Mouse (Mus musculus) ovary, adult 18-20 months (tissue): ENCODE data around the gene Clpx.
A peak's percentile ranks its signal among the peaks of the same experiment; 100 is the strongest.

Experiments used
- DNase-seq: peaks from one replicate; pipeline ENCODE4 v3.0.0; 2022; ENCODE audit warnings: low spot score, mixed read lengths

Gene Clpx

GRCm38 (mm10) chr9:65346476-65347111, 52.5 kb downstream of the Clpx start:
- peak; percentile 9 for DNase-seq

DNA sequence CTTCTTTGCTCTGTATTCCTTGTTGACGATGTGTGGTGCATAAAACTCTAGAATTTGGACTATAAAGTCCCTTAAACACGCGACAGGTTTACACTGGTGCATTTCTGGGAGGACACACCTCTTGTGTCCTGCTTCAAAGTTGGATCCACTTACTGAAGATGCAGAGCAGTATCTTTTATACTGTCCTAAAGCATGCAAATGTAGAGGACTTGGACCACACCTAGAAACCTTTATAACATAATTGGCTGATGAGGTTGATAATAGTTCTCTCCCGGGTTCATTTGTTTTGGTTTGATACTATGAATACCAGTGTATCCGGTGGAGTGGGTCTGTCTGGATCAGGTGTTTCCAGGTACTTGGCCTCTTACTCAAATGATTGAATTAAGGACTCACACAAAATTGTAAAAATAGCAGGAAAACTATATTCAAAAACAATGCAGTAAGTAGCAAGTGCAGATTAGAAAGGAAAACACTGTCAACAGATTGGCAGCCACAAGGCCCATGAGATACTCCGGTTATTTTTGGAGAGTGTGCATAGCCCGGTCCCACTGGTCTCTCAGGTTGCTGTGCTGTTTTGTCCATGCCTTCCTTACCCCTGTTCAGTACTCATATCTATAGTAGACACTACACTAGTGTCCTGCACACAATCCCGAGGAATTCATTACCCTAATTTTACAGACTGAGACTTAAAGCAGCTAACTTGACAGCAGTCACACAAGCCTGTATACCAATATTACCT, 53.2 kb downstream of the Clpx start:
- DNase-seq: no peak

DNA sequence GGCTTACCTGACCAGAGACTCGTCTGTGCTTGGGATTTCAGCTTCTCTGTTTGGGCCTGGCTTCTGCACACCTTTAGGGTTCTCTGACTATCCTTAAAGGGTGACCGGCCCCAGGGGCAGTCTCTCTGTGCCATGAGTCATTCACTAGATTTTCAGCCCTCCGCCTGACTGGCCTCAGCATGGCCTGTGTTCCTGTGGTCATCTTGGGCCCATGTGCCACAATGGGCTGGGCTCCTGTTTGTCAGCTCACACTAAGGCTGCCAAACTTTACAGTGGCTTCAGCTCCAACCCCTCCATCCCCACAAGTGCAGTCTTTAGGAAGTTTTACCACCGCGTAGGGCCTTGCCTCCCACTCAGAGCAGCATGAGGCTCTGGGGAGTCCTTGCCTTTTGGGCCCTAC, 59.2 kb downstream of the Clpx start:
- DNase-seq: no peak

DNA sequence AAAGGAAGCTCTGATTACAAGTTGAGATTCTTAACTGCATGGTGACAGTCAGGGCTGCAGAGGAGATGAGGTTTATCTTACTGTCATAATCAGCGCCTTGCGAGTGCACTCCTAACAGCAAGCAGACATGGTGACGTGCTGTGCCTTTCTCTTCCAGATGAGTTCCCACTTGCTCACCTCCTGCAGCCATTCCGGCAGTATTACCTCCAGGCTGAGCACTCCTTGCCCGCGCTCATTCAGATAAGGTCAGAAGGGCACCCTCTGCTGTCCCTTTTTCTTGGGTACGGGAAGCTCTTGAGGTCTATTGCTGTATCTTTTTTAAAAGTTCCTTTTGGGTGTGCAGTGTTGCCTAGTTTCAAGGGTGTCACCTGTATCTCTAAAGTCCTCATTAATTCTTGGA, 62.5 kb downstream of the Clpx start:
- DNase-seq: no peak

DNA sequence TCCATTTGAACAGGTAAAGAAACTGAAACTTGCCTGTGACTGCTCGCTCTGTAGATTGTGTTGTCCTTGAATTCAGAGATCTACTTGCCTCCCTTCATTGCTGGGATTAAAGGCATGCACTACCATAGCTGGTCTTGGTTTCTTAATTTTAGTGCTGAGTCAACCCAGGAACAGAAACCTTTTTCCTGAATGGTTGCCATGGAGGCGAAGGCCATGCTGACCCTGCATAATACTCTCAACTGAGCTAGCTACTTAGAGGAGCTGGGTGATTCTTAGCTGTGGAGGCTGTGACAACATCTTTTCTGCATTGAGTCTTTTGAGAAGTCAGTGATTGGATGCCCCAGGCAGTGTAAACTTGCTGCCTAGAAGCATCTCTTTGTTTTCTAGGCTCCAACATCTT, 62.9 kb downstream of the Clpx start:
- DNase-seq: peak; percentile 38

- DNase-seq: no peak
Measured at GRCm38 (mm10) chr9:65358956-65359480, 65.0 kb downstream of the Clpx start.

GRCm38 (mm10) chr9:65360641-65361448, 66.8 kb downstream of the Clpx start, which contains the start of gene Ubap1l:
TSS of gene Ubap1l (plus strand) at chr9:65361041.
- no peak for DNase-seq

GRCm38 (mm10) chr9:65363684-65364083, 69.6 kb downstream of the Clpx start:
- DNase-seq: no peak

DNA sequence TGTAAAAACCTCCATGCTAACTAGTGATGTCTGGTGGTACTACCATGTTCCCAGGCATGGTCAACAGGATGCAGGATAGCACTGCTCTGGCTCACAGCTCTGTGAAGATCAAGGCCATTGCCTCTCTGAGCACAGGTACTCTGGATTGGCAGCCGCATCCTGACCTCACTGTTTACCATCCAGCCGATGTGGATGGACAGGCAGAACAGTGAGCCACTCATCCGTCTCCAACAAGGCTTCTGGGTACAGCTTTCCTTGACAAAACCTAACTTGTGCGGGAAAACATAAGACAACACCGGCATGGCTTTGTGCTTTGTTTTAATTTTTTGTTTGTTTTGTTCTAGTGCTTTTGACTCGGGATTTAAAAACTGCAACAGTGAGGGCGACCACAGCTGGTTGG, 71.7 kb downstream of the Clpx start:
- no peak for DNase-seq

DNA sequence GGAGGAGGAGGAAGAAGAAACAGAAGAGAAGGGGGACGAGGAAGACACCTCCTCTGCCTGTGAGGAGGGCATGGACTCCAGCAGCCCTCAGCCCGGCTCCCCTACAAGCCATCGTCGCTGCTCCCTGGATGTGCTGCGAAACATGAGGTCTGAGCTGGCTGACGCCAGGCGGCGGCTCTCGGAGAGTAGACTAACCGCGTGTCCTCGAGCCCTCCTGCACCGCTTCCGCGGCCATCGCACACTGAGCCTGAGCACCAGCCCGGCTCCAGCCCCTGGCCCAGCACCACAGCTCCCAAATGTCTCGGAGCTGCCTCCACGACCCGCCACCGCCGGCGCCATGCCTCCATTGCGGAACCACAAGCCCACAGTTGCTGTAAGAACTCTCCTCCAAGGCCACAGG, 77.7 kb downstream of the Clpx start:
- no peak for DNase-seq

GRCm38 (mm10) chr9:65372449-65372848, 78.4 kb downstream of the Clpx start:
- no peak for DNase-seq

DNA sequence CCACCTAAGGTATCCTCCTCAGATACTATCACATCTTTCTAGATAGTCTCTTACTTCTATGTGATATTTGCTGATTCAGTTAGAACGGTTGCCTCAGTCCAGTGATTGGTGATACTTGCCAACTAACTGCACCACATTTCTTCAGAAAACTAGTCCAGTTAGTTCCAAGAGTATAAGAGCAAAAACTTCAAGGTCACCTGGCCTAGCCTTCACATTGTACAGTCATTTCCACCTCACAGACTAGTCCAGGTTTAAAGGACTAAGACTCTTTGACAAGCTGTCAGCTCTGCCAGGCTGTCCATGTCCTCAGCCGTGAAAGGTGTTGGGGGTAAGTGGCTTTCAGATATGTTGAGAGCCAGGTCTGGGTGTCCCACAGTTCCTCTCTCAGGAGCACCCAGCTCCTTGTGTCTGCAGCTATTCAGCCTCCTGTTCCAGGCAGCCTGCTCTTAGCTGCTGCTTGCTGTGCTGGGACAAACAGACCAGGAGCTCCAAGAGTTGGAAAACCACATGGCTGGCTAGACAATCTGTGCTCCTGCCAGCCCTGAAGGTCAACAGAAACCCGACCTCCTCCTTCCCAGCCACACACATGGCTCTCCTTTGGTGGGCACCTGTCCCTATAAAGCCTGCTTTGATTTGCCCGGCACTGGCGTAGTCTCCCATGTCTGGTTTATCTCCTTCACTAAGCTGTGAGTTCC, 80.6 kb downstream of the Clpx start:
- DNase-seq: no peak

DNA sequence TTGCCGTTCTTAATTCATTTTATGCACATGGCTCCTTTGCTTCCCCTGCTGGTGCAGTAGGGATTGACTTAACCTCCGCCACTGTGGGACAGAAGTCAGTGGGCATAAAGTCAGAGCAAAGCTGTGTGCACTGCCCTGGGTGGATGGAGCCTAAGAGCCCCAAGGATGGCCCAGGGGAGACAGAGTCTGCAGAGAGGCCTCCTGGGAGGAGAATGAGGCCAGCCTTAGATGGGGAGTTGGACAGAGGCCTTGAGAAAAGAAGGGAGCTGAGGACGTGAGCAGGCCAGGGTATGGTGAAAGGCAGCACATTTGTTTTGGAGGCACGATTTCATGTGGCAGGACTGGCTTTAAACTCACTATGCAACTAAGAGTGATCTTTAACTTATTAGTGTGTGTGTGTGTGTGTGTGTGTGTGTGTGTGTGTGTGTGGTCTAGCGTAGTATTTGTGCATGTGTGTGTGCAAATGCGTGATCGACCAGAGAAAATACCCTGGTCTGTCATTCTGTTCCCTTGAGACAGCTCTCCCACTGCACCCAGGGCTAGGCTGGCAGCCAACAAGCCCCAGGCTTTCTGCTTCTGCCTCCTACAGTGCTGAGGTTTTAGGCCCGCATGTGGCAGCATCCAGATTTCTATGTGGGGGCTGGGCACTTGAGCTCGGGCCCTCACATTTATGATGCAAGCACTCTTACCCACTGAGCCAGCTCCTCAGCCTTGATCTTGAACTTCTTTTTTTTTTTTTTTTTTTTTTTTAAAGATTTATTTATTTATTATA, 81.3 kb downstream of the Clpx start:
- no peak for DNase-seq
